Mouse (Mus musculus) E14TG2a.4 (cell line): Measurements from ENCODE around the gene Hoxa13.
A peak's percentile ranks its signal among the peaks of the same experiment; 100 is the strongest.

Experiments used
- H3K27me3 ChIP-seq: 2 replicates; pipeline ENCODE4 v1.6.1; 2014; ENCODE audit warnings: low read length, control low read depth; ENCODE audit not compliant: insufficient read depth
- H3K36me3 ChIP-seq: 2 replicates; pipeline ENCODE4 v1.6.1; 2014; ENCODE audit warnings: low read length, control low read depth; ENCODE audit not compliant: insufficient read depth
- H3K4me1 ChIP-seq: replicated peaks from 2 replicates; pipeline ENCODE4 v1.6.1; 2014; ENCODE audit warnings: low read depth, low read length, control low read depth
- H3K4me3 ChIP-seq: replicated peaks from 2 replicates; pipeline ENCODE4 v1.5.1; 2014; ENCODE audit warnings: mild to moderate bottlenecking, low read length
- H3K9me3 ChIP-seq: 2 replicates; pipeline ENCODE4 v1.6.1; 2014; ENCODE audit warnings: low read length, control low read depth
- CTCF ChIP-seq: conservative IDR thresholded peaks from 2 replicates; pipeline ENCODE4 v1.5.1; 2014; ENCODE audit warnings: low read length
- NANOG ChIP-seq: IDR thresholded peaks from 2 replicates; pipeline ENCODE4 v1.6.1; 2014; ENCODE audit warnings: borderline replicate concordance, low read length, mixed read lengths
- POU5F1 ChIP-seq: IDR thresholded peaks from 2 replicates; pipeline ENCODE4 v1.6.1; 2014; ENCODE audit warnings: low read length, borderline replicate concordance

The Hoxa13 gene

DNA sequence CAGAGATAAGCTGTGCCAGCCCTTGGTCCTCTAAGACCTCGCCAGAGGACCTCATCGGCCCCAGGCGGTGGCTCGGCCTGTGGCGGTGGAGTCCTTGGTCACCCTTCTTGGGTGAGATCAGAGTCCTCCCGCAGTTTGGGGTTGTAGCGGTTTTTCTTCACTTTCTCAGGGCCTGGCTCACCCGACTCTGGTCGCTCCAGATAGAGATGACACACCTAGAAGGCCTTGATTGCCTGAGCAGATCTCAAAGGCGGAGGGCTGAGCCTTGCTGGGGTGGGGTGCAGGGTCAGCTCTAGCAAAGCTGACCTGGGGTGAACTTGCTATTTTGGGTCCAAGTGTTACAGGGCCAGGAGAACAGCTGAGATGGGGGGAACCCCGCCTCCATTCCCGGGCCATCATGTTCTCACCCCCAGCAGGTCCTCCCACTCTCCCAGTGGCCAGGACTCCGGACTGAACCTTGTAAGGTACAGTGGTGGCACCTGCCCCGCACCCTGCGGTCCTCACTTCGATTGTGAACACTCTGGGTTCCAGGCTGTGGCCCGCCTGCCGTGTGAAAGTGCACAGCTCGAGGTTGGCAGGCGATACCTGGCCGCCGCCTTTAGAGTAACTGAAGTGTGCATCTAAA lies 13.1 kb upstream of the Hoxa13 start:
- Histone ChIP-seq H3K4me1 (peaks cover 41% of the 10 kb centered on the region), H3K4me3 (peak overlapping the region; percentile 60), H3K9me3 (no peaks in the 10 kb centered on the region), H3K27me3 (peaks cover 95% of the 10 kb centered on the region), H3K36me3 (no peaks in the 10 kb centered on the region)
- TF ChIP-seq NANOG (no peak), POU5F1 (no peak), CTCF (no peak)

DNA sequence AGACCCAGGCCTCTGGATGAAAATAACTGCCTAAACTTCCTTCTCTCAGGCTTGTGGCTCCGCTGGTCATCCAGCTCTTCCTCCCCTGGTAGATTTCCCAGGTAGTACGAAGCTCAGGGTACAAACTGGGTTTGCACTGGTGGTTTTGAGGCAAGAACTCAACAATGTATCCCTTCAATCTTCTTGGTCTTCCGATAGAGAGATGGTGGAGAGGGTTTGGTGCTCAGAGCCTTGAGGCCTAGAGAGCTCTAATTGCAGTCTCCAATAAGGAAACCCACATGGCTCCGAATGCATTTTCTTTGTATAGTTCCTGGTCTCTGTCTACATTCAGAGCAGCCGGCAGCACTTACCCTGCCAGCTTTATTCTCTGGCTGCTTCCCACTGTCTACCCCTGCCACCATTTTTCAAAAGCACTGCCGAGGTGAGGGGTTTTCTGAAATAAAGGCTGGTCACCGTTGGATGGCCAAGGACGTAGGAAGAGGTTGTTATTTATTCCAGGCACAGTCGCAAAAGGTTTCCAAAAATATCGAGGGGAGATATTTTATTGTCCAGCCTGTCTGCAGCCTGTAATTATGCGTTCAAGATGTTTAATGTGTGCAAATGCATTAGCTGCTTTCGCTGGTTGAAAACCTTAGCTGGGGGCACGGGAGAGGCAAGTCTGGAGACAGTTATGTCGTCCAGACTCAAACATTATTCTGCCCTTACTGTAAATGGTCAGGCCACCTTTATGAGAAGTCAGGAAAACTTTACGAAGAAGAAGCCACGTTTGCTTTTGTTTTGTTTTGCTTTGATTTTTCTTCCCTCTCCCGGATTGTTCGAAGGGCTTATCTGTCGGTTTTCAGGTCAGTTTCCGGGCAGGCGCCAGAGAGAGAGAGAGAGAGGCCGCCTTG lies 12.3 kb upstream of the Hoxa13 start:
- peaks cover 47% of the 10 kb centered on the region for H3K4me1 ChIP-seq
- TF ChIP-seq CTCF, result no peak
- no peak for TF ChIP-seq POU5F1
- TF ChIP-seq NANOG, result no peak
- no peaks in the 10 kb centered on the region for H3K9me3 ChIP-seq
- peaks cover 97% of the 10 kb centered on the region for H3K27me3 ChIP-seq
- peak overlapping the region; percentile 60 for H3K4me3 ChIP-seq
- H3K36me3 ChIP-seq, result no peaks in the 10 kb centered on the region

DNA sequence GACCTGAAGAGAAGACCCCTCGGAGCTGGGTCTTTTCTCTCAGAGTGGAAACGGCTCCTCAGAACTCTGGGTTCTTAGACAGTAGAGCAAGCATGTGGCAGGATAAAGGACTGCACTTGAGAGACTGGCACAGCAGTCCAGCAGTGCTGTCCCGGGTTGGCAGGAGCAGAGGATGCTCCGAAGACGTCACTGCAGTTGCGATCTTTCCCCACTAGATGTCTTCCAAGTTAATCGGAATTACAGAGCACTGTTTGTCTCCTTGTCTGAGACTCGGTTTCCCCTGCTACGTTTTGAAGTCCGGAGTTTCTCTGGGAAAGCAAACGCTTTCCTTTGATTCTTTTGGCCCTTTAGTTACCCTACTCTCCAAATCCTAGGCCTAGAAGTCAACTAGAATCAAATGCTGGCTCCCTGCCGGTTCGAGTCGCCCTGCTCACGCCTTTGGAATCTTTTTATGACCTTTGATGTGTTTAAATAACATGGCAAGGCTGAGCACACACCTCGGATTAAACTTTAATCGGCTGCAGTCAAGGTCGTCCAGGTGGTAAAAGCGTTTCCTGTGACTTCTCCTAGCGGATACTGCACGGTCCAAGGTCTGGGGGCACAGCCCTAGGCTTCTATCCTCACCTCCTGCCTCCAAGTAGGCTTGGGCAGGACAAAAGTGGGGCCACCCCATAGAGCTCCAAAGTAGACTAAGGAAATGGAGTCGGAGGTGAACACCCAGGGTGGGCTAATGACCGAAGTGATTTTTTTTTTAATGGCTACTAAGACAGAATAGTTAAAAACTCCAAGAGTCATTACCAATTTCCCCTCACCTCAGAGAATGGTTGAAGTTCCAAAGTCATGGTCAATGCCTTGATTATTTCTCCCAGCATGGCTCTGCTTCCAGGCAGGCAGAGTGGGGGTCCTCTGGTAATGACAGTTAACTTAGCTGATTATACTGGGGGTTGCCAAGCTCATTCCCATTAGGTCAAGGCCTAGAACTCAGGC lies 10.1 kb upstream of the Hoxa13 start:
- H3K9me3 ChIP-seq, result no peaks in the 10 kb centered on the region
- H3K36me3 ChIP-seq, result no peaks in the 10 kb centered on the region
- H3K4me3 ChIP-seq, result no peak overlapping the region
- no peak; the same call in 1 of the 2 replicates for TF ChIP-seq NANOG
- no peak for TF ChIP-seq POU5F1
- peak; percentile 73 for TF ChIP-seq CTCF
- H3K27me3 ChIP-seq, result peaks cover 95% of the 10 kb centered on the region
- peaks cover 60% of the 10 kb centered on the region for H3K4me1 ChIP-seq

GRCm38 (mm10) chr6:52268756-52269155 lies 8.1 kb upstream of the Hoxa13 start:
- H3K4me3 ChIP-seq, result no peak overlapping the region
- H3K27me3 ChIP-seq, result peaks cover 95% of the 10 kb centered on the region
- H3K4me1 ChIP-seq, result peaks cover 55% of the 10 kb centered on the region
- H3K9me3 ChIP-seq, result no peaks in the 10 kb centered on the region
- TF ChIP-seq CTCF (no peak), POU5F1 (no peak), NANOG (no peak)
- no peaks in the 10 kb centered on the region for H3K36me3 ChIP-seq

- Histone ChIP-seq H3K4me1 (peaks cover 51% of the 10 kb centered on the region), H3K9me3 (no peaks in the 10 kb centered on the region), H3K4me3 (no peak overlapping the region), H3K27me3 (peaks cover 95% of the 10 kb centered on the region), H3K36me3 (no peaks in the 10 kb centered on the region)
- TF ChIP-seq NANOG, result no peak
- no peak for TF ChIP-seq CTCF
- TF ChIP-seq POU5F1, result no peak
Observed at GRCm38 (mm10) chr6:52268341-52268740, 7.7 kb upstream of the Hoxa13 start.

DNA sequence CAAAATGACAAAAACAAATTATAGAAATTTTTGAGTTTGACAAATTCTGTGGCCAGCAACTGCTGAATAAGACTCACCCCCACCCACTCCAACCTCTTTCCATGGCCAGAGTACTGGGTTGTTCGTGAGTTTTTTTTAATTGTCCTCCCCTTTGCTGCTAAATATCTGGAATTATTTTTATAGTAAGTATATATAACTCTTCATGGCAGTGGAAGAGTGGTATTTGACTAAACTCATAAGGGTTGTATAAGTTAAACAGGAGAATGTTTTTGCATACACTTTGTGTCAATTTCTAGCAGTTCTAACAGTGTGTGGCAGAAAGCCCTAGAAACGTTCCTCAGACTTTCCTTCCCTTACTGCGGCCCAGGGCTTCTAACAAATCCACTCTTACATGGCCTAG lies 7.0 kb upstream of the Hoxa13 start:
- Histone ChIP-seq H3K9me3 (no peaks in the 10 kb centered on the region), H3K36me3 (no peaks in the 10 kb centered on the region), H3K4me1 (peaks cover 52% of the 10 kb centered on the region), H3K27me3 (peaks cover 95% of the 10 kb centered on the region), H3K4me3 (no peak overlapping the region)
- TF ChIP-seq NANOG (no peak), CTCF (no peak), POU5F1 (no peak)

- H3K9me3 ChIP-seq, result no peaks in the 10 kb centered on the region
- no peak overlapping the region for H3K4me3 ChIP-seq
- peaks cover 57% of the 10 kb centered on the region for H3K4me1 ChIP-seq
- TF ChIP-seq POU5F1 (no peak), NANOG (no peak), CTCF (no peak)
- H3K27me3 ChIP-seq, result peaks cover 95% of the 10 kb centered on the region
- no peaks in the 10 kb centered on the region for H3K36me3 ChIP-seq
Observed at GRCm38 (mm10) chr6:52267221-52267620, 6.5 kb upstream of the Hoxa13 start.

DNA sequence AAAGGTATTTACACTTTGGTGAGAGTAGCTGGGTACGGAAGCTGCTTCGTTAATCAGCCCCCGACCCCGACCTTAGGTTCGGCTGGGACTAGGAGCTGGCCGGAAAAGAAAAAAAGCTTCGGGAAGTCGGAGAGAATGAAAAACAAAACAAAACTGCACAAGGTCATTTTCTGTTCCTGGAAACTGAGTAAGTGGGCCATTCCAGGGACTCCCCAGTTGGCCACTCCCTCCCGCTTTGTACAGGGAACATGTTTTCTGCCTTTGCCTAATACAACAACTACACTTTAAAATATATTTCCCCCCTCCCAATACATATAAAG lies 5.9 kb upstream of the Hoxa13 start:
- no peak for TF ChIP-seq CTCF
- TF ChIP-seq POU5F1, result no peak
- no peak for TF ChIP-seq NANOG
- H3K4me1 ChIP-seq, result peaks cover 58% of the 10 kb centered on the region

More for the DNA sequence above, 5.9 kb upstream of the Hoxa13 start:
- Histone ChIP-seq H3K4me3 (no peak overlapping the region), H3K9me3 (no peaks in the 10 kb centered on the region), H3K36me3 (no peaks in the 10 kb centered on the region), H3K27me3 (peaks cover 97% of the 10 kb centered on the region)
